Mouse (Mus musculus) colon, adult 2 months (tissue): ENCODE measurements around the gene Traf7. TPM values are rescaled to one million over a fixed set of nuclear protein-coding genes. Genes with fewer than 3 reads are reported as not detected.

ENCODE experiments used
- polyA plus RNA-seq: library from polyadenylated mRNA; depleted of rRNA; stranded (reverse); fragments of >200 nt; gene quantifications from 2 replicates; pipeline ENCODE4 v1.2.3, GENCODE M21; 2012; rRNA removed

Gene Traf7
- 179 and 213 TPM in 2 replicates for polyA plus RNA-seq

DNA sequence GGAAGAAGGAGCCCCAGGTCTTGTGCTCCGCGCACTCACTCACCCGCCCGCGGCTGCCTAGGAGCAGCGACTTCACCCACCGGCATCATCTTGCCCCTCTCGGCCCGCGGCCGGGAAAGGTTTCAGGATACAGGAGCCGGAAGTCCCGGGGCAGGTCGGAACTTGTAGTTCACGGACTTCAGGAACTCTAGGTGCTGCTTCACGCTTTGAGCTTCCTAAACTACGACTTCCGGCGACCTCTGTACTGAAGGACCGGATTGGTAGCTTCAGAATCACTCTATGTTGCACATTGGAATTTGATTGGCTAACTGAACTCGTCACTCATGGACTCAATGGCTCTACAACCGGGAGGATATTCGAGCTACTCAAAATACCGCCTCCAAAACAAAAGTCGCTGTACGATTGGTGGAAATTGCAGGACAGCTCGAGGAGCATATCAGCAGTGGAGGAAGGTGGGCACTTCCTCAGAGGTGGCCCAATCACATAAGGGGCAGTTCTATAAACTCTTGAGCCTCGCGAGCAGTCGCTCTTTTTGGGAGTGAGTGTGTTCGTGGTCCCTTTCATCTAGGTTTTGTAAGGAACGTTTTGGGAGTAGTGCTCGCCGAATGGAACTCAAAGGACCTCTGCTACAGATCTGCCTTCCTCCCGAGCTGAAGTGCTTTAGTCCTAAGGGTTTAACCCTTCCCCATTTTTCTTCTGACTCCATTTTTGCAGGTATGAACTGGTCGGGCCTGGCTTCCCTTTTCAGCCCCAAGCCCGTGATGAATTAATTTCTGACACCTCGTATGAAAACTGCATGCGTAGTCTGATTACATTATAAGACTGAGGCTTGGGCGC, at the start of gene Traf7:
Gene Traf7 (minus strand): TSS at position 216 of the 837 bp plus-strand sequence.

DNA sequence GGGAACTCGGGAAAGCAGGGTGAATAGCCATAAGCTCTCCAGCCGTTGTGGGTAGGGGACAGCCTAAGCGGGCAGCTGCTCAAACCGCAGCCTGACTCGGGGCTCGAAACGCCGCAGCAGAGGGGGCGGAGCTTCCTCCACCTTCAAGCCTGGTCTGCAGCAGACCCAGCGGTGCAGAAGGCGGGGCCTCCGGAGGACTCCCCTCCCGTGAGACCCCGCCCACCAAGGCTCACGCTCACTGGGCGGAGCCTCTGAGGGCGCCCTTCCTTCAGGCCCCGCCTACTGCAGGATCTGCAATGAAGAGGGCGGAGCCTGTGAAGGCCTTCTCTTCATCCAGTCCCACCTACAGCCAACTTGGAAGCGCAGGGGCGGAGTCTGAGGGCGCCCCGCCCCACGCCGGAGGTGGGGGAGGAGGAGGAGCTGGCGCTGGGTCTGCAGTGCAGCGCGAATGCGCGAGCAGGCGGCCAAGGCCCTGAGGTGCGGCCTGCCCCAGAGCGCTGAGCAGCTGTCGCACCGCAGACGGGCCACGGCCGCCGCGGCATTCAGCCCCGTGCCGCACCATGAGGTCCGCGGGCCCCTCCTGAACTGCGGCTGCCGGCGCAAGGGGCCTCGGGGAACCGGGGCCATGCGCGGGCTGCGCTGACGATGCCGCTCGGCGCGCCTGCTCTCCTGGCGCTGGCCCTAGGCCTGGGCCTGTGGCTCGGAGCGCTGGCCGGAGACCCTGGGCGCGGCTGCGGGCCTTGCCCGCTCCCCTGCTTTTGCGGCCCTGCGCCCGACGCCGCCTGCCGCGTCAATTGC, 22.1 kb upstream of the Traf7 start, which contains the start of gene Pkd1:
Gene Pkd1 (plus strand): TSS at position 217 of the 798 bp plus-strand sequence.

DNA sequence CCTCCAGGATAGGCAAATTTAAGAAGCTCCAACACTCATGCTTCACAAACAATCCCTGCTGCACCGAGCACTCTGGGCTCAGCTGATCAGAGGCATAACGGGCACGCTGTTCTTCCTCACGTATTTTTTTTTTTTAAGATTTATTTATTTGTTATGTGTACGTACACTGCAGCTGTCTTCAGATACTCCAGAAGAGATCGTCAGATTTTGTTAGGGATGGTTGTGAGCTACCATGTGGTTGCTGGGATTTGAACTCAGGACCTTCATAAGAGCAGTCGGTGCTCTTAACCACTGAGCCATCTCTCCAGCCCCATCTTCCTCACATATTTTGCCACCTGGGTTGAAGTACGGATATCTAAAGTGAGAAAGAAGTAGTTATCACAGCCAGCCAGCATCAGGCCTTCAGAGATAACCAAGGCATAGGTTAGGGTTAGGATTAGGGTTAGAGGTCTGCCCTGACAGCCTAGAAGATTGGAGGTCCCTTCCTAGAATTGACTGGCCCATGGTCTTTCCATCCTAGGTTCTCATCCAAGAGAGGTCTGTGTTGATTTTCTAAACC, 6.5 kb upstream of the Traf7 start, which contains the start of gene Rab26:
Gene Rab26 (minus strand): TSS at position 51 of the 559 bp plus-strand sequence.

DNA sequence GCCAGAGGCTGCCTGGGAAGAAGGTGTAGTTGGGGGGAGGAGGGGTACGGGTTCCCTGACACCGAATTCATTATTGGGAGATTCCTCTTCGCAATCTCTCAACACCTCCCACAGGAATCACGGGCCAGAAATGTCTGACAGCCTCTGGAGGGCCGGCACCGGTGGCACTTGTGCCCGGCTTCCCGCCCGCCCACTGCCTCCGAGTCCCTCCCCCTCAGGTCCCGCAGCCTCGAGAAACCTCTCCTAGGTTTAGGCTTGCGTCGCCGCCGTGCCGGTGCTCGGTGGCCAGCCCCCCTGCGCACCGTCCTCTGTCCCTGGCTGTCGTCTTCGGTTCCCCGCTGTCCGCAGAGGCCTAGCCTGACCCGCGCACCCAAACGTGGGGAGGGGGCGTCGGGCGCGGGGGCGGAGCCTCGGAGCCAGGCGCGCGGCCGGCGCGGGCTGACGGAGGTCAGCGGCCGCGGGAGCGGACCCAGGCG, 39.5 kb downstream of the Traf7 start, which contains the start of gene Caskin1:
Gene Caskin1 (plus strand): TSS at position 416 of the 476 bp plus-strand sequence.

DNA sequence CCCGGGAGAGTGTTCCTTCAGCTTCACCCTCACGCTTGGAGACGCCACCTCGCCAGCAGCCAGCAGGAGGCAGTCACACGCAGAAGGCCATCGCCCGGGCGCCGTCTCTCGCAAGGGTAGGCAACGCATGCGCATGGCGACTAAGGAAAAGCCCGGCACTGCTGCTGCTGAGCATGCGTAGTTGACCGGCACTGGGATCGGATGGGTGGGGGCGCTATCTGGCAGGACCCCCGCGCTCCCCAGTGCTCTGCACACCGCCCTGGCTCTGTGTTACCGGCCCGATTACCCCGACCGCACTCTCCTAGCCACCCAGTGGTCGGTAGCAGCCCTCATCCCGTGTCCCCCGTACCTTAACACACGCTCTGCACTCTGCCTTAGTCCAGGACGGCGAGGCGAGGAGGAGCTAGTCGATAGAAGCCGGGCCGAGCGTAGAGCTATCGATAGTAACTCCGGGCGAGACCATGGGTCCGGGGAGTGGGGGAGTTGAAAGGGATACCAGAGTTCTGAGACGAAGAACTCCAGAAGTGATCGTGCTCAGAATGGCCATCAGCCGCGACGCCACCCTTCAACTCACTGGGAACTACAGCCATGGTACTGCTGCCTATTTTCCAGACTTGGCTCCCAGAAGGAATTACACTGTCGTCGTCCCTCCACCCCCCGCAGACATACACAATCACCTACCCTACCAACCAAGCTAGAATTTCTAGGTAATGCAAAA, 48.9 kb downstream of the Traf7 start, which contains the start of gene Mlst8:
Gene Mlst8 (minus strand): TSS at position 416 of the 718 bp plus-strand sequence.

DNA sequence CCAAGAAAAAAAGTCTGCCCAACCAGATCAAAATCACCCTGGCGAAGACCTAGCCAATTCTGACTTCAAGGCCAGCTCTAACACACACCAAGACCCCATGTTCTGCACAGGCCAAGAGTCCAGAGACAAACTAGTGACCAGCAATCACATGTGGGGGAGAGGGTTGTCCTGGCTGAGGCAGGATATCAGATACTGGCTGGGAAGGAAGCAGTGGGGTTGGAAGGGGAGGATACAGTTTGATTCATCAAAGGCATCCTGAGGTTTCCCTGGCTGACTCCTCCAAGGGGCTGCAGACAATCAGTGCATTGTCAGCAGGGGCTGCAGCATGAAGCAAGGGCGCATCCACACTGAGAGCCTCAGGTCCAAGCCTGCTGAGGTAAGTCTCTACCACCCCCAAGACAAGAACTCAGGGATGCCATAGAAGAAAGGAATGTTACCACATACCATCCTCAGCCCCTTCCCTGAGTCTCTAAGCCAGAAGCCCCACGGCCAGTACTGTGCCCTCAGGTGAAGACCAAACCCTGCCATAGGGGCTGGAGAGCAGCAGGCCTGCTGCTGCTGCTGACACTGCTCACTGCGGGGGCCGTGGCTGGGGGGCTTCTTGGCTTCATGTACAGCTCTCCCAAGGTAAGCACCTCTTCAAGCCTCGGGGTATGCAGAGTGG, 54.0 kb downstream of the Traf7 start, which contains the start of gene Bricd5:
Gene Bricd5 (plus strand): TSS at position 273 of the 664 bp plus-strand sequence.

DNA sequence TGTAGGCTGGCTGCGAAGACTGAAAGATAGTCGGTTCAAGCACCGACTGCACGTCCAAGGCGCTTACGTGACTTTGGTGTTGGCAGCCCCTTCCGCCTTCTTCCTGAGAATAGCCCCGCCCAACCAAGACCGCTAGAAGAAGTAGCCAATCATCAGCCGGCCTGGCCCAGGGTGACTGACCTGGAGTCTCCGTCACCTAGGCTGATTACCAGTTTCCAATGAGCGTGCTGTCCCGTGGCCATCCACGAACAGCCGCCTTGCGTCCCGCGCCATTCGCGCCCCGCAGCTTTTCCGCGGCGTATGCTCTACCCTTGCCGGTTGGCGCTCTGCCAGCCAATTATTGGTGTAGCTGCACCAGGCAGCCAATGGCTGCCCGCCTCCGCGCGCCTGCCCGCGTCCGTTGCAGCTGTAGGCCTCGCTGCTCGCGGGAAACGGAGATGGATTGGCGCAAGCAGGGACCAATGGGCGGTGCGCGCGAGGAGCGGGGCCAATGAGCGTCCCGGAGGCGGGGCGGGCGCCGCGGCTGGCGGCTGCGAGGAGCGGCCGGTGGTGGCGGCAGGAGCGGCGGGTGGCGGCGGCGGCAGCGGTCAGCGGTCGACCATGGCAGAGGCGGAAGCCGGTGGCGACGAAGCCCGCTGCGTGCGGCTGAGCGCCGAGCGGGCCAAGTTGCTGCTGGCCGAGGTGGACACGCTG, 57.7 kb downstream of the Traf7 start, which contains the start of the genes E4f1 and Pgp:
Gene E4f1 (minus strand): TSS at position 404 of the 693 bp plus-strand sequence.
Gene Pgp (plus strand): TSS at position 483 of the 693 bp plus-strand sequence.

Other genes starting within 250 kb of the Traf7 start
- gene Abca17, start 176.9 kb downstream of the Traf7 start, polyA plus RNA-seq, result not detected in 2 replicates
- gene Abca3, start 176.0 kb downstream of the Traf7 start, polyA plus RNA-seq, result 38.7 and 43.5 TPM in 2 replicates
- gene Rnps1, start 113.4 kb downstream of the Traf7 start, polyA plus RNA-seq, result 86.7 and 89.1 TPM in 2 replicates
- gene Eci1, start 101.3 kb downstream of the Traf7 start, polyA plus RNA-seq, result 83.1 and 90.4 TPM in 2 replicates
- 8.1 and 11.0 TPM in 2 replicates for gene Dnase1l2, start 84.8 kb downstream of the Traf7 start, polyA plus RNA-seq
- 86.5 and 103 TPM in 2 replicates for gene E4f1, start 57.6 kb downstream of the Traf7 start, polyA plus RNA-seq
- 161 and 194 TPM in 2 replicates for gene Pgp, start 57.5 kb downstream of the Traf7 start, polyA plus RNA-seq
- gene Bricd5, start 54.1 kb downstream of the Traf7 start, polyA plus RNA-seq, result 2.0 and 2.5 TPM in 2 replicates
- gene Mlst8, start 48.9 kb downstream of the Traf7 start, polyA plus RNA-seq, result 45.6 and 60.0 TPM in 2 replicates
- gene Caskin1, start 39.3 kb downstream of the Traf7 start, polyA plus RNA-seq, result 1.5 and 1.7 TPM in 2 replicates
- gene Rab26, start 6.3 kb upstream of the Traf7 start, polyA plus RNA-seq, result 0.26 and 1.8 TPM in 2 replicates
- gene Pkd1, start 21.9 kb upstream of the Traf7 start, polyA plus RNA-seq, result 80.1 and 86.9 TPM in 2 replicates
- 126 and 137 TPM in 2 replicates for gene Tsc2, start 104.7 kb upstream of the Traf7 start, polyA plus RNA-seq
- gene Nthl1, start 104.7 kb upstream of the Traf7 start, polyA plus RNA-seq, result 8.2 and 8.6 TPM in 2 replicates
- gene Slc9a3r2, start 122.4 kb upstream of the Traf7 start, polyA plus RNA-seq, result 81.0 and 93.6 TPM in 2 replicates
- gene Npw, start 130.5 kb upstream of the Traf7 start, polyA plus RNA-seq, result 0.44 and 0.66 TPM in 2 replicates
- 124 and 127 TPM in 2 replicates for gene Zfp598, start 141.7 kb upstream of the Traf7 start, polyA plus RNA-seq
- gene Syngr3, start 162.0 kb upstream of the Traf7 start, polyA plus RNA-seq, result 4.1 and 4.6 TPM in 2 replicates
- gene Gfer, start 168.2 kb upstream of the Traf7 start, polyA plus RNA-seq, result 59.1 and 69.9 TPM in 2 replicates
- 235 and 246 TPM in 2 replicates for gene Noxo1, start 168.3 kb upstream of the Traf7 start, polyA plus RNA-seq
- 43.3 and 49.1 TPM in 2 replicates for gene Tbl3, start 179.7 kb upstream of the Traf7 start, polyA plus RNA-seq
- not detected in 2 replicates for gene Rnf151, start 190.1 kb upstream of the Traf7 start, polyA plus RNA-seq
- gene Rps2, start 190.2 kb upstream of the Traf7 start, polyA plus RNA-seq, result 3,267 and 3,407 TPM in 2 replicates
- gene Ndufb10, start 196.5 kb upstream of the Traf7 start, polyA plus RNA-seq, result 285 and 351 TPM in 2 replicates
- 0.10 and 0.13 TPM in 2 replicates for gene Rpl3l, start 199.9 kb upstream of the Traf7 start, polyA plus RNA-seq
- gene Msrb1, start 208.7 kb upstream of the Traf7 start, polyA plus RNA-seq, result 91.4 and 133 TPM in 2 replicates
- 0.24 and 0.30 TPM in 2 replicates for gene Hs3st6, start 225.1 kb upstream of the Traf7 start, polyA plus RNA-seq